Mouse (Mus musculus) ovary, postnatal 14 days (tissue): ENCODE measurements around the gene Ier2.
"Not testable (repeated sequence)": the region's sequence is repeated elsewhere in the genome, so short reads cannot be mapped to it uniquely, and the experiment has no call there.

Experiments used
- DNase-seq: peaks from one replicate; pipeline ENCODE4 v3.0.0; 2022; ENCODE audit warnings: low spot score

Gene Ier2

GRCm38 (mm10) chr8:84639162-84640009 is 23.3 kb downstream of the Ier2 start:
- DNase-seq: peak; percentile 95

GRCm38 (mm10) chr8:84638555-84639161 is 24.0 kb downstream of the Ier2 start:
- no peak for DNase-seq

GRCm38 (mm10) chr8:84637946-84638554 is 24.6 kb downstream of the Ier2 start:
- DNase-seq: no peak

- no peak for DNase-seq
These were observed 26.5 kb downstream of the Ier2 start for GRCm38 (mm10) chr8:84636051-84636691.

- DNase-seq: no peak
These were observed 27.1 kb downstream of the Ier2 start for GRCm38 (mm10) chr8:84635397-84636050.

GRCm38 (mm10) chr8:84634849-84635304 is 27.8 kb downstream of the Ier2 start:
- DNase-seq: peak; percentile 53

- DNase-seq: no peak
These were observed 28.6 kb downstream of the Ier2 start for GRCm38 (mm10) chr8:84633841-84634584.

- no peak for DNase-seq
These were observed 30.8 kb downstream of the Ier2 start for GRCm38 (mm10) chr8:84631813-84632212.

- DNase-seq: no peak
These were observed 32.5 kb downstream of the Ier2 start for GRCm38 (mm10) chr8:84630145-84630544.

- no peak for DNase-seq
These were observed 33.1 kb downstream of the Ier2 start for GRCm38 (mm10) chr8:84629586-84629985.

GRCm38 (mm10) chr8:84623425-84623824 is 39.2 kb downstream of the Ier2 start:
- DNase-seq: not testable (repeated sequence)

- DNase-seq: no peak
These were observed 41.5 kb downstream of the Ier2 start for GRCm38 (mm10) chr8:84621102-84621625.

GRCm38 (mm10) chr8:84617005-84617404 is 45.6 kb downstream of the Ier2 start:
- DNase-seq: no peak

- no peak for DNase-seq
These were observed 46.8 kb downstream of the Ier2 start for GRCm38 (mm10) chr8:84615666-84616485.

GRCm38 (mm10) chr8:84614512-84615223 is 48.0 kb downstream of the Ier2 start:
- no peak for DNase-seq
